Mouse (Mus musculus) olfactory bulb, adult 2 months (tissue): ENCODE results near the gene Arap1.

ENCODE experiments used
- CTCF ChIP-seq: fragments of 200-500 bp; IDR thresholded peaks from 2 replicates; pipeline ENCODE4 v1.5.1; 2012; ENCODE audit warnings: low read depth, mild to moderate bottlenecking, low read length, moderate library complexity; ENCODE audit not compliant: insufficient read depth
- POLR2A ChIP-seq: fragments of 200-500 bp; IDR thresholded peaks from 2 replicates; pipeline ENCODE4 v1.6.1; 2012; ENCODE audit warnings: mild to moderate bottlenecking, low read depth, low read length, moderate library complexity; ENCODE audit not compliant: insufficient read depth

DNA sequence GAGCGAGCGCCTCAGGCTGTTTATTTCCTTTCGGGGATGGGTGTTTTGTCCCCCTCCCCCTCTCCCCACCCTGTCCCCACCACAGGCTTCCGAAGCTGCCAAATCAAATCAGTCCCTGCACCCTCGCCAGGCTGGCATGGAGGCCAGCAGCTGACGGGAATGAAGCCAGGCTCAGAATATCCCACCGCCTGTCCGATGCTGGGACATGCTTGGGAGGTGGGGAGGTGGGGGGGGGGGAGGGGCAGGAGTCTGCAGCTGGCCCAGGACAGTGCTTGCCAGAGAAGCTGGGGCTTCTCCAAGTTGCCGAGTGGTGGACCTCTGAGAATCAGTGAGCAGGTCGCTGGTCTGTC is 112.7 kb downstream of the Arap1 start:
- no peak for TF ChIP-seq CTCF
- TF ChIP-seq POLR2A: no peak
